Mouse (Mus musculus) lung, postnatal 0 days (tissue): ENCODE measurements around the gene Gm20441. TPM values are rescaled to one million over a fixed set of nuclear protein-coding genes. Genes with fewer than 3 reads are reported as not detected.

Experiments used
- ATAC-seq: fragments of 200-750 bp; cut with Nextera tagmentation; 2 replicates; pipeline ENCODE4 v1.8.0; 2017; ENCODE audit warnings: moderate library complexity
- DNase-seq: peaks from one replicate; pipeline ENCODE4 v3.0.0-alpha.2; 2016; ENCODE audit warnings: low spot score
- H3K27ac ChIP-seq: fragments of 300-500 bp; sonication (generic); 2 replicates; pipeline ENCODE4 v1.5.1; 2014; ENCODE audit warnings: antibody characterized with exemption, mild to moderate bottlenecking, low read length, mixed read lengths
- H3K27me3 ChIP-seq: fragments of 300-500 bp; sonication (generic); replicated peaks from 2 replicates; pipeline ENCODE4 v1.6.1; 2014; ENCODE audit warnings: low read length, mixed read lengths; ENCODE audit not compliant: insufficient read depth
- H3K36me3 ChIP-seq: fragments of 300-500 bp; sonication (generic); 2 replicates; pipeline ENCODE4 v1.6.1; 2014; ENCODE audit warnings: low read length, mixed read lengths; ENCODE audit not compliant: insufficient read depth
- H3K4me1 ChIP-seq: fragments of 300-500 bp; sonication (generic); 2 replicates; pipeline ENCODE4 v1.6.1; 2014; ENCODE audit warnings: antibody characterized with exemption, low read depth, low read length, mixed read lengths; ENCODE audit not compliant: insufficient read depth
- H3K4me2 ChIP-seq: fragments of 300-500 bp; sonication (generic); replicated peaks from 2 replicates; pipeline ENCODE4 v1.6.1; 2014; ENCODE audit warnings: low read depth, mild to moderate bottlenecking, low read length, moderate library complexity, mixed read lengths
- H3K4me3 ChIP-seq: fragments of 300-500 bp; sonication (generic); 2 replicates; pipeline ENCODE4 v1.5.1; 2014; ENCODE audit warnings: low read depth, low read length
- H3K9ac ChIP-seq: fragments of 300-500 bp; sonication (generic); replicated peaks from 2 replicates; pipeline ENCODE4 v1.6.1; 2014; ENCODE audit warnings: low read depth, mild to moderate bottlenecking
- H3K9me3 ChIP-seq: fragments of 300-500 bp; sonication (generic); 2 replicates; pipeline ENCODE4 v1.6.1; 2016; ENCODE audit warnings: low read length, mixed read lengths
- CTCF ChIP-seq: IDR thresholded peaks from 2 replicates; pipeline ENCODE4 v1.5.1; 2016; ENCODE audit warnings: antibody characterized with exemption, mild to moderate bottlenecking
- EP300 ChIP-seq: IDR thresholded peaks from 2 replicates; pipeline ENCODE4 v1.6.1; 2016; ENCODE audit warnings: antibody characterized with exemption, mild to moderate bottlenecking, control low read depth
- WGBS: fragments of 180-500 bp; shearing (Covaris S2); extraction: QIAGEN DNeasy Blood & Tissue Kit; methylation state at CpG from one replicate; pipeline ENCODE4 v1.1.7; 2014; 5-methylcytosine and 5-hydroxymethylcytosine counted together
- polyA plus RNA-seq: library from polyadenylated mRNA; unstranded; fragments of >200 nt; fragmentation: Nextera tagmentation; extraction: Ambion mirVana; gene quantifications from 2 replicates; pipeline ENCODE4 v1.2.1, GENCODE M21; 2015

Gm20441 gene
- polyA plus RNA-seq, 1 experiment from 2014 or later, result not detected

DNA sequence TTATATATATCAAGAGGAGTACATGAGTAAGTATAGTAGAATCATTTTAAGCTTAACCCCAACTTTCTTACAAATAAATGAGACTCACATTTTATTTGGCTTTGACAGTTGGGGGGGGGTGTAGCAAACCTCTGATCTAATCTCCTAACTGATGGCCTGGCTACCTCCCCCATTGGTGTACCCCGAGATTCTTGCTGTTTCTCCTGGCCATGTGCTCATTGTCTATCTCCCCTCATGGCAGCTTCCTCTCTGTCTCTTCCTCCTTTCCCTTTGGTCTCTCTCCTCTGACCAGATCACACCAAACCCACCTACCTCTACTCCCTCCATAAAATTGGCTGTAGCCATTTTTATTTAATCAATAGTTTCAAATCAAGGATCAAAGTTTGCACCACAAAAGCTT is 43.0 kb upstream of the Gm20441 start:
- Histone ChIP-seq H3K9ac (no peak overlapping the region), H3K27ac (no peak overlapping the region), H3K4me3 (no peak overlapping the region), H3K4me2 (no peak overlapping the region), H3K9me3 (no peaks in the 10 kb centered on the region), H3K27me3 (no peaks in the 10 kb centered on the region), H3K4me1 (no peaks in the 10 kb centered on the region), H3K36me3 (no peaks in the 10 kb centered on the region)
- 83% methylated on average over 1 of the region's 1 CpGs for WGBS
- no peak for ATAC-seq
- DNase-seq, result no peak
- TF ChIP-seq EP300 (no peak), CTCF (no peak)

DNA sequence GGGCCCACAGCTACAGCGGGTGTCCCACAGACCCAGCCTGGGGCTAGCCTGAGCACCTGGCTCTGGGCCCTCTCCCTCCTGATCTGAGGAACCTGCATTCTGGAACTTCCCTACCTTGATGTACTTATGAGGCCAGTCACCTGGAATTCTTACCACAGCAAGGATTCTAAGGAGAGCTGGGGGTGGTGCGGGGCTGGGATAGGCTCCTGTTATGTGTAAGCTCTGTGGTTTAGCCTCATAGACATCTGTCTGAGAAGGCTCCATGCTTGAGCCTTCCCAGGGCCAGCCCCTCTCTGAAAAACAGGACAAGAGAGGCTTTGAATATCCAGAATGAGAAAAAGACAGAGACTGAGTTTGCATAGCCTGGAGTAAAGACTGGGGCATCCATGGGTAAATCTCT is 41.7 kb upstream of the Gm20441 start, which contains the start of gene Gstt4:
Gene Gstt4 (minus strand): TSS at position 101 of the 400 bp plus-strand sequence.
- Histone ChIP-seq H3K4me2 (no peak within 1 kb of the TSS), H3K9ac (no peak within 1 kb of the TSS), H3K9me3 (no peaks in the 10 kb centered on the region), H3K4me1 (no peaks in the 10 kb centered on the region), H3K27ac (no peak within 1 kb of the TSS), H3K4me3 (no peak within 1 kb of the TSS), H3K27me3 (no peaks in the 10 kb centered on the region), H3K36me3 (no peaks in the 10 kb centered on the region)
- TF ChIP-seq CTCF (no peak), EP300 (no peak)
- no peak for ATAC-seq
- DNase-seq, result no peak
- WGBS, result 96% methylated on average over 2 of the region's 2 CpGs

DNA sequence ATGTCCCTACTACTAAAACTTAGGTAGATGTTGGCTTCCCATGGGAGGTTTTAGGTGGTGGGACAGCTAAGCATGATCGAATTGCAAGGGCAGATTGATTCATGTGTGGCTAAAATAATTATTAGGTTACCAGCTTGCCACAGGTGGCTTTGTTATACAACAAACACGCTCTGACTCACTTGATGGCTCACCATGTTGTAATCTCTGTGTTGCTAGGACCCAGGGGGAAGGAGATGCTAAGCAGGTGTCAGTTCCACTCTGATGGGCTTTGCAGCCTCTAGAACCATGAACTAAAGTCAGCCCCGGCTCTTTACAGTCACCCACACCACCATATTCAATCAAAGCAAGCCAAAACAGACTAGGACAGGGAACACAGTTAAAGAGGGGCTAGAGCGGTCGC is 39.1 kb upstream of the Gm20441 start:
- H3K27me3 ChIP-seq, result no peaks in the 10 kb centered on the region
- no peaks in the 10 kb centered on the region for H3K36me3 ChIP-seq
- ATAC-seq (no peak), DNase-seq (no peak)
- H3K9me3 ChIP-seq, result no peaks in the 10 kb centered on the region
- WGBS, result 82% methylated on average over 5 of the region's 5 CpGs
- H3K4me3 ChIP-seq, result no peak overlapping the region
- no peaks in the 10 kb centered on the region for H3K4me1 ChIP-seq
- no peak overlapping the region for H3K9ac ChIP-seq
- TF ChIP-seq CTCF (no peak), EP300 (no peak)
- no peak overlapping the region for H3K4me2 ChIP-seq
- no peak overlapping the region for H3K27ac ChIP-seq

DNA sequence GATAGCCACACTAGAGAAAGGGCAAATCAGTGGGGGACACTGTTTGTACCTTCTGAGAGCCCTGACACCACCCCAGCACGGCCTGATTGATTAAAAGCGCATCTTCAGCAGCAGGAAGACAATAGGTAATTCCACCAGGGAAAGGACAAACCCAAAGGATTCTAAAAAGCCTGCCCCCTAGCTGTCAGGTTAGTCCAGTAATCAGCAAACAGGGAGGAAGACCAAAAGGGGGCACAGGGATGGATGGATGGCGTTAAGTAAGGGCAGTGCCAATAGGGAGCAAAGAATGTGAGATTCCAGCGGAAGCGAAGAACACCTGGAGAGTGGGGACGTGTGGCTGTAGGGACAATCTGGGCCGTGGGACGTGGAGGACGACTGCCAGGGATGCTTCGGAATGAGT is 37.9 kb upstream of the Gm20441 start:
- Histone ChIP-seq H3K27me3 (no peaks in the 10 kb centered on the region), H3K4me3 (no peak overlapping the region), H3K9me3 (no peaks in the 10 kb centered on the region), H3K4me1 (no peaks in the 10 kb centered on the region), H3K27ac (no peak overlapping the region), H3K36me3 (no peaks in the 10 kb centered on the region), H3K4me2 (no peak overlapping the region), H3K9ac (no peak overlapping the region)
- TF ChIP-seq CTCF (peak; percentile 46), EP300 (no peak)
- DNase-seq (no peak), ATAC-seq (no peak)
- WGBS, result 57% methylated on average over 10 of the region's 10 CpGs

DNA sequence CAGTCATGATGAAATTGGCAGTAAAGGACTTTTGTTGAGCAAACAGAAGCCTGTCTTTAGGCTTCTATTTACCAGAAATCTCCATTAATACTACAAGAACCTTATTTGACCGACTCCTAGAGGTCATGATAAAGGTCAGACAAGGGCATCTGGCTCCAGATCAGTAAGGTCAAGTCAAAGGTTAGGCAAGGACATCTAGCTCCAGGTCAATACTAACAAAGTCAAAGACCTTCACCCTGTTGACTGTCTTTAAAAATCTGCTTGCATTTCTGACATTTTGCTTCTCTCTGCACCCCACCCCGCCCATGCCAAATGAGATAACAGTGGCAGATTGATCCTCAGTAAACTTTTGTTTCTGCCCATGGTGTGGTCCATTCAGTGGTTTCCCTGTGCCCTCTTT is 23.5 kb upstream of the Gm20441 start:
- TF ChIP-seq EP300, result no peak
- no peak for ATAC-seq
- H3K9ac ChIP-seq, result no peak overlapping the region
- H3K27me3 ChIP-seq, result no peaks in the 10 kb centered on the region
- no peak overlapping the region for H3K27ac ChIP-seq
- no peaks in the 10 kb centered on the region for H3K9me3 ChIP-seq
- no peak overlapping the region for H3K4me2 ChIP-seq
- DNase-seq, result no peak
- H3K36me3 ChIP-seq, result no peaks in the 10 kb centered on the region
- no peaks in the 10 kb centered on the region for H3K4me1 ChIP-seq
- H3K4me3 ChIP-seq, result no peak overlapping the region
- WGBS, result 48% methylated on average over 2 of the region's 2 CpGs

DNA sequence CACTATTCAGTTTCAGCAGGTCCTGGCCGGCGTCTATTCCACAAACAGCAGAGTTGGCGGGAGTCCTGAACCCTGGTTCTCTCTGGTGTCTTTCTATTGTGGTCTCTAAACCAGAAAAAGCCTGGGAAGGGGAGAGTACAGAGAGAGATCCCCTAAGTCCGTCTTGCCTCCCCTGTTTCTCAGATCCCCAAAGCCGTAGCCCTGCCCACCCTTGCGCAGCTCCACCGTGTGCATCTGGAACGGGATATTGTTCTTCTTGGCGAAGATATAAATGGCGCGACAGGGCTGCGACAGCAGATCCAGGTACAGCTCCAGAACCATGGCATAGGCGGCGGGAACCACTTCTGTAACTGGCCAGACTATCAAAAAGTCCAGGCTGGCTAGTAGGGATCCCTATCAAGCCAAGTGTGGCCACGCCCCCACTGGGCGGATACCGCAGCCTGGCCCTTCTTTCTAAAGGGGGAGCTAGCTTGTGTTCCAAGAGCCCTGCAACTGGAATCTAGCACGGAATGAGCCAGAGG is 17.5 kb upstream of the Gm20441 start, which contains the start of gene Gstt1:
Gene Gstt1 (minus strand): TSS at position 409 of the 521 bp plus-strand sequence.
- no peak for TF ChIP-seq EP300
- 0 out of 2 replicates have a peak, but pooled peaks have one; percentile 7 for TF ChIP-seq CTCF
- Histone ChIP-seq H3K9me3 (no peaks in the 10 kb centered on the region), H3K36me3 (no peaks in the 10 kb centered on the region), H3K9ac (peak within 1 kb of the TSS; percentile 37), H3K4me2 (peak within 1 kb of the TSS; percentile 67), H3K4me3 (peak within 1 kb of the TSS; percentile 53), H3K27ac (peak within 1 kb of the TSS; percentile 28; the same call in 1 of the 2 replicates), H3K27me3 (no peaks in the 10 kb centered on the region), H3K4me1 (peaks cover 10% of the 10 kb centered on the region; the same call in 1 of the 2 replicates)
- DNase-seq (peak; percentile 52), ATAC-seq (peak; percentile 42)
- WGBS, result 6% methylated on average over 18 of the region's 18 CpGs
